Mouse (Mus musculus) lung, postnatal 0 days (tissue): ENCODE results near the gene Cd22. TPM values are rescaled to one million over a fixed set of nuclear protein-coding genes. Genes with fewer than 3 reads are reported as not detected.
"Not testable (repeated sequence)": the region's sequence is repeated elsewhere in the genome, so short reads cannot be mapped to it uniquely, and the experiment has no call there.

ENCODE experiments used
- ATAC-seq: fragments of 200-750 bp; cut with Nextera tagmentation; 2 replicates; pipeline ENCODE4 v1.8.0; 2017; ENCODE audit warnings: moderate library complexity
- DNase-seq: peaks from one replicate; pipeline ENCODE4 v3.0.0-alpha.2; 2016; ENCODE audit warnings: low spot score
- H3K27ac ChIP-seq: fragments of 300-500 bp; sonication (generic); 2 replicates; pipeline ENCODE4 v1.5.1; 2014; ENCODE audit warnings: antibody characterized with exemption, mild to moderate bottlenecking, low read length, mixed read lengths
- H3K27me3 ChIP-seq: fragments of 300-500 bp; sonication (generic); replicated peaks from 2 replicates; pipeline ENCODE4 v1.6.1; 2014; ENCODE audit warnings: low read length, mixed read lengths; ENCODE audit not compliant: insufficient read depth
- H3K36me3 ChIP-seq: fragments of 300-500 bp; sonication (generic); 2 replicates; pipeline ENCODE4 v1.6.1; 2014; ENCODE audit warnings: low read length, mixed read lengths; ENCODE audit not compliant: insufficient read depth
- H3K4me1 ChIP-seq: fragments of 300-500 bp; sonication (generic); 2 replicates; pipeline ENCODE4 v1.6.1; 2014; ENCODE audit warnings: antibody characterized with exemption, low read depth, low read length, mixed read lengths; ENCODE audit not compliant: insufficient read depth
- H3K4me2 ChIP-seq: fragments of 300-500 bp; sonication (generic); replicated peaks from 2 replicates; pipeline ENCODE4 v1.6.1; 2014; ENCODE audit warnings: low read depth, mild to moderate bottlenecking, low read length, moderate library complexity, mixed read lengths
- H3K4me3 ChIP-seq: fragments of 300-500 bp; sonication (generic); 2 replicates; pipeline ENCODE4 v1.5.1; 2014; ENCODE audit warnings: low read depth, low read length
- H3K9ac ChIP-seq: fragments of 300-500 bp; sonication (generic); replicated peaks from 2 replicates; pipeline ENCODE4 v1.6.1; 2014; ENCODE audit warnings: low read depth, mild to moderate bottlenecking
- H3K9me3 ChIP-seq: fragments of 300-500 bp; sonication (generic); 2 replicates; pipeline ENCODE4 v1.6.1; 2016; ENCODE audit warnings: low read length, mixed read lengths
- CTCF ChIP-seq: IDR thresholded peaks from 2 replicates; pipeline ENCODE4 v1.5.1; 2016; ENCODE audit warnings: antibody characterized with exemption, mild to moderate bottlenecking
- EP300 ChIP-seq: IDR thresholded peaks from 2 replicates; pipeline ENCODE4 v1.6.1; 2016; ENCODE audit warnings: antibody characterized with exemption, mild to moderate bottlenecking, control low read depth
- whole genome bisulfite sequencing: fragments of 180-500 bp; shearing (Covaris S2); extraction: QIAGEN DNeasy Blood & Tissue Kit; methylation state at CpG from one replicate; pipeline ENCODE4 v1.1.7; 2014; 5-methylcytosine and 5-hydroxymethylcytosine counted together
- polyA plus RNA-seq: library from polyadenylated mRNA; unstranded; fragments of >200 nt; fragmentation: Nextera tagmentation; extraction: Ambion mirVana; gene quantifications from 2 replicates; pipeline ENCODE4 v1.2.1, GENCODE M21; 2015

Gene Cd22
- polyA plus RNA-seq, 1 experiment from 2014 or later: 0.79 TPM

DNA sequence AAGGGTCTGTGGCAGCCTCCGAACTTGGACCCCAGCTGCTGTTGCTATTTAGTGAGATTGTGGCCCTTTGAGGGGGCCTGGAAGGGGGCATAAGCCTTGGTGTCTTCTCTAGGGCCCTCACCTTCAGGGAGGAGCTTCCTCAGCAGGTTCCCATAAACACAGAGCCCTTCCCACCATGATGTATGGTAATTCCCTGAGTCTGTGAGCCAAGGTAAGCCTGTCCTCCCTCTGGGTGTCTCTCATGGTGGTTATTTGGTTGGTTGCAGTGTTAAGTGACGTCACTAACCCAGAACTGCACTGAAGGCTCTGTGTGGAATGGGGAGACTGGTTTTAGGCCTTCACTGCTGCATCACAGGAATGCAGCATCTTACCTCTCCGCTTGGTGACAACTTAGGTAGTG lies 50.7 kb downstream of the Cd22 start:
- H3K36me3 ChIP-seq: no peaks in the 10 kb centered on the region
- ATAC-seq (no peak), DNase-seq (no peak)
- H3K4me3 ChIP-seq: no peak overlapping the region
- WGBS: 52% methylated on average over 3 of the region's 3 CpGs
- no peaks in the 10 kb centered on the region for H3K4me1 ChIP-seq
- H3K9me3 ChIP-seq: no peaks in the 10 kb centered on the region
- no peak overlapping the region for H3K9ac ChIP-seq
- H3K27me3 ChIP-seq: no peaks in the 10 kb centered on the region
- no peak overlapping the region for H3K27ac ChIP-seq
- TF ChIP-seq EP300: no peak
- no peak for TF ChIP-seq CTCF
- H3K4me2 ChIP-seq: no peak overlapping the region

GRCm38 (mm10) chr7:30828871-30829270 lies 51.3 kb downstream of the Cd22 start:
- not testable (repeated sequence) for H3K36me3 ChIP-seq, H3K4me2 ChIP-seq, DNase-seq, H3K9ac ChIP-seq, H3K4me3 ChIP-seq, H3K9me3 ChIP-seq, H3K4me1 ChIP-seq, H3K27me3 ChIP-seq, H3K27ac ChIP-seq, ATAC-seq

- Histone ChIP-seq H3K27me3 (no peaks in the 10 kb centered on the region), H3K36me3 (no peaks in the 10 kb centered on the region)
- 88% methylated on average over 10 of the region's 10 CpGs for WGBS
These were observed 53.5 kb downstream of the Cd22 start for GRCm38 (mm10) chr7:30826660-30827059.

GRCm38 (mm10) chr7:30824306-30824705 lies 55.8 kb downstream of the Cd22 start:
- ATAC-seq (no peak), DNase-seq (no peak)
- Histone ChIP-seq H3K9ac (no peak overlapping the region), H3K4me2 (no peak overlapping the region), H3K9me3 (no peaks in the 10 kb centered on the region), H3K4me1 (no peaks in the 10 kb centered on the region), H3K27ac (no peak overlapping the region), H3K36me3 (no peaks in the 10 kb centered on the region), H3K4me3 (no peak overlapping the region), H3K27me3 (no peaks in the 10 kb centered on the region)
- TF ChIP-seq EP300 (no peak), CTCF (no peak)
- 90% methylated on average over 3 of the region's 3 CpGs for WGBS

More at GRCm38 (mm10) chr7:30826660-30827059, 53.5 kb downstream of the Cd22 start:
- Histone ChIP-seq H3K4me2 (no peak overlapping the region), H3K27ac (no peak overlapping the region), H3K4me1 (no peaks in the 10 kb centered on the region), H3K4me3 (no peak overlapping the region), H3K9me3 (no peaks in the 10 kb centered on the region), H3K9ac (no peak overlapping the region)
- TF ChIP-seq CTCF (no peak), EP300 (no peak)
- no peak for DNase-seq
- no peak for ATAC-seq

GRCm38 (mm10) chr7:30823675-30824074 lies 56.5 kb downstream of the Cd22 start, which contains the start of gene Ffar2:
TSS of gene Ffar2 (minus strand) at chr7:30823775.
- Histone ChIP-seq H3K27ac (no peak within 1 kb of the TSS), H3K9ac (no peak within 1 kb of the TSS), H3K4me1 (no peaks in the 10 kb centered on the region), H3K36me3 (no peaks in the 10 kb centered on the region), H3K4me3 (no peak within 1 kb of the TSS), H3K4me2 (no peak within 1 kb of the TSS), H3K9me3 (no peaks in the 10 kb centered on the region), H3K27me3 (no peaks in the 10 kb centered on the region)
- WGBS: 78% methylated on average over 18 of the region's 18 CpGs
- DNase-seq (no peak), ATAC-seq (no peak)
- no peak for TF ChIP-seq CTCF
- no peak for TF ChIP-seq EP300

DNA sequence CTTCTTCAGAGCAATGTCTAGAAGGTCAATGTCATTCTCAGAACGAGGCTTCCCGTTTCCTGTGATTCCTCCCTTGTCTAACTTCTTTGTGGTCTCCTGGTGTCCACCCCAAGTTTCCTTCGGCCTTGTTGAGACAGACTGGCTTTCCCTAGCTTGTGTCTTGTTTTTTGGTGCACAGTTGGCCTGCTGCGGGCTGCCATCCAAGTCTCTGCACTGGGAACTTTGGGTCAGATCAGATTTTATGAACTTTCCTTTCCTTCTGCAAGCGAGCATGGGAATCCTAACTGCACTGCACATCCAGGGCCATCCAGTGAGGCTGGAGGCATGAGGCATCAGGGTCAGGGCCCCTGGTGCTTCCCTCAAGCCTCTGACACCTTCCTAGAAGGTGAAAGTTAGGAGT lies 58.6 kb downstream of the Cd22 start:
- no peak overlapping the region for H3K4me2 ChIP-seq
- H3K4me1 ChIP-seq: no peaks in the 10 kb centered on the region
- TF ChIP-seq EP300 (no peak), CTCF (no peak)
- H3K4me3 ChIP-seq: no peak overlapping the region
- H3K9ac ChIP-seq: no peak overlapping the region
- no peak for DNase-seq
- WGBS: 40% methylated on average over 5 of the region's 5 CpGs
- no peak for ATAC-seq
- H3K36me3 ChIP-seq: no peaks in the 10 kb centered on the region
- no peak overlapping the region for H3K27ac ChIP-seq
- H3K9me3 ChIP-seq: no peaks in the 10 kb centered on the region
- no peaks in the 10 kb centered on the region for H3K27me3 ChIP-seq

GRCm38 (mm10) chr7:30820854-30821445 lies 59.2 kb downstream of the Cd22 start:
- DNase-seq (no peak), ATAC-seq (no peak)
- 36% methylated on average over 7 of the region's 7 CpGs for WGBS

More at GRCm38 (mm10) chr7:30820854-30821445, 59.2 kb downstream of the Cd22 start:
- no peak overlapping the region for H3K4me2 ChIP-seq
- no peak overlapping the region for H3K27ac ChIP-seq
- H3K36me3 ChIP-seq: no peaks in the 10 kb centered on the region
- TF ChIP-seq CTCF: no peak
- no peak for TF ChIP-seq EP300
- no peaks in the 10 kb centered on the region for H3K9me3 ChIP-seq
- no peaks in the 10 kb centered on the region for H3K4me1 ChIP-seq
- no peak overlapping the region for H3K9ac ChIP-seq
- H3K4me3 ChIP-seq: no peak overlapping the region
- no peaks in the 10 kb centered on the region for H3K27me3 ChIP-seq
